Mouse (Mus musculus): ENCODE results near the gene St3gal3.

St3gal3 gene

DNA sequence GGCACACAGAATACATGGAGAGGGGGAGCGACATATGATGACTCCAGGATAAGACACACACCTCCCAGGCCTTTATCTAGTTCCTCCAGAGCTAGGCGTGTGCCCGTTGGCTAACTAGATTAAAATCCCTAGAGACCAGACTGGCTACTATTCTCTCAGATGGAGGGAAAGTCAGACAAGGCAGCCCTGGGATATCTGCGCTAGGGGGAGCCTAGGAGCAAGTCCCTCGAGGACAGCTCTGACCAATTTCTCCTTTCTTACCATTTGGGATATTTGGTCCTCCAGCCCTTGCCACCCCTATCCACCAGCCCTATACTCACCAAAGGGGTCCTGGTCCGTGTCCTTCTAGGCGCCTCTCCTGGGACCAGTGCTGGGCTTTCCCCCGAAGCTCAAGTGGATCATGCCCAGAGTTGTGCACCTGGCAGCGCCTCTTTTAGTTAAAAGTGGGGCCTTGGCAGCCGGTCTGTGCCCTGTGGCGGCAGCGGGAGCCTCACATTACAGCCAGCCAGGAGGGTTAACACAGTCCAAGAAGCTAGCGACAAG lies 205.9 kb downstream of the St3gal3 start:
- peak; percentile 67 for DNase-seq (ENCODE audit: low read depth, low spot score)

DNA sequence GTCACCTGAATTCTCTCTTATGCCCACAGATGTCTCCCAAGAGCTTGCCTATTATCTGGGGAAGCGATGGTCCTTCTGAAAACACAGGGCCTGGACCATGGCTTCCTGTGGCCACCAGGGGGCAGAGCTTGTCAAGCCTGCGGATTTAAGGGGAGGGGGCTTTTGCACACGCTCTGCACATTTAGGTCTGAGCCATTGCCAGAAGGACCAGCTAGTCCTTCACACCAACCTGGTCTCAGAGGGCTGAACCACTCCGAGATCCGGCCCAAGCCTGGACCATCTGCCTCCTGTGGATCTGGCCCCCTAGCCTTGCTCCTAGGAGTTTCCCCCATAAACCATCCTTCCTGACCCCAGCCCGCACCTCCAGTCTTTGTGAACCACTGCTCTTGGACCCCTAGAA lies 206.5 kb downstream of the St3gal3 start:
- DNase-seq (ENCODE audit: low read depth, low spot score): no peak

DNA sequence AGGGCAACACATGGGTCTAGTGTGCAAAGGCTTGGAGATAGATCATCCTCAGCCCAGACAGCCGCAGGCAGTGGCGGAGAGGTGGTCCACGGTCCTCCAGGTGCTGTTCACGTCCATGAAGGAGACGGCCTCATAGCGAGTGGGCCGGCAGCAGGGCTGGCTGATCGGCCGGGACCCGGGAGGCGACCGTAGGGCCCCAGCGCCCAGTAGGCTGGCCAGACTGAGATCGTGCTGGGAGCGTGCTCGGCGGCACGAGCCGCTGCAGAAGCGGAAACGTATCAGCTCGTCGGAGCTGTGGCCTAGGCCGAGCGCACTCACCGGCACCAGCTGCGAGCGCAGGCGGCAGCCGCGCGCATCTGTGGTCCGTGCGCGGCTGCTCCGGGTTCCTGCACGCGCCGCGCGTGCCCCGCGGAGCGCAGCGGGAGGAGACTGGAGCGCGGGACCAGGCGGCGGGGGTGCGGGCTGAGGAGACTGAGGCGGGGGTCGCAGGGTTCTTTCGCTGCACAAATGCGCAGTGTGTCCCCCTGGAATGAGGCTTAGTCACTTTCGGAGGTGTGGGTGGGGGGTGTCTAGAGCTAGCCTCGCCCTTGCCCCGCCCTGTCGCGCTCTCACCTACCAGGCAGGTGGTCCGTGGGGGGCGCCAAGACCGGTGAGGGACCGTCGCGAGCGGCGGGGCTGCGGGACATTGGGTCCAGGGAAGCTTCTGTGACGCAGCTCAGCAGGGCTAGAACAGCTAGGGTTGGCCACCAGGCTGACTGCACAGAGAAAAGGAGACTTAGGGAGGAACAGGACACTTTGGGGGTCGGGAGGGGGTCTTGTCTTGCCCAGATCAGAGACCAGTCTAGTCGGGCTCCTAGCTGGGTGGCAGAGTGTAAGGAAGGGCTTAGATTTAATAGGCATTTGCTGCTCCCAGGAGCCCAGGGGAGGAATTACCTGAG lies 207.9 kb downstream of the St3gal3 start:
- DNase-seq (ENCODE audit: low read depth, low spot score): no peak

DNA sequence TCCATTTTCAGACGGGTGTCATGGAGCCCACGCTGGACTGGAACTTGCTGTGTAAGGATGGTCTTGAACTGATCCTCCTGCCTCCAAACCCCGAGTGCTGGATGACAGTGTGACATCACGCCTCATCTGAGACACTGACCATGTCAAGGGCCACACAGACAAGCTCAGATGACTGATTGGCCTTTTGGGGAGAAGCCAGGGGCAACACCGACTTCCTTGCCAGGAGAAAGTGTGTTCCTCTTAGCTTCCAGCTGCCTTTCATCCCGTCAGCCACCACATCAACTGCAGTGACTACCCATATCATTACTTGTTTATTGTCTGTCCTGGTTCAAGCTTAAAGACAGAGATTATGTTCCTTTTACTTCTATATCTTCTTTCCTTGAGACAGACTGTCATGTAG lies 209.8 kb downstream of the St3gal3 start:
- no peak for DNase-seq (ENCODE audit: low read depth, low spot score)

DNA sequence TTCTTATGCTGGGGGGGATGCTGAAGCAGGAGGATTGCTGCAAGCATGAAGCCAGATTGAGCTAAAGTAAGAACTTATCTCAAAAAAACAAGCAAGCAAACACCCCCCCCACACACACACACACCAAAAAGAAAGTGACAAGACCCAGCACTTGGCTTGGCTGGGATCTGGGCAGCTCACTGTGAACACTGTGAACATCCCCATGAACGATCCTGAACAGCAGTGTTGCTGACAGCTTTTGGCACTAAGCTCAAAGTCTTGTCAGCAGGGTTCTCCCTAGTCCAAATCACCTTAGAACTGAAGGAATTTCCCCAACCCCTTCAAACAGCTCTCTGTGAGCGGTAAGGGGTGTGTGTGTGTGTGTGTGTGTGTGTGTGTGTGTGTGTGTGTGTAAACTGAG lies 211.3 kb downstream of the St3gal3 start:
- DNase-seq (ENCODE audit: low read depth, low spot score): no peak

DNA sequence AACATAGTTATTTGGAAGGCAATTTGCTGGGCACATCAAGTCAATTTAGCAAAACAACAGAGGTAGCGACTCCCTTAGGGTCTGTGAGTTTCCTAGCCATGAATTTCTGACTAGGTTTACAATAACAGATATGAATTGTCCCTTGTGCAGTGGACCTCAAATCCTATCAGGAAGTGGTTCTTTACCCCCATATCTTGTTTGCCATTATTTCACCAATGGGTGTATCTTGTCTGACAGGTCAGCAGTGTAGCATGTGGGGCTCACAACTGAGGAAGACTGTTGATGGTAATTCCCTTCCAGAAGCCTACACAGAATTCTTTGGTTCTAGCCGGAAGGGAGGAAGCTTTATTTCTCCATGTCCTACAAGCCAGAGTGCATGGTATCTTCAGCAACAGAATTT lies 213.4 kb downstream of the St3gal3 start:
- no peak for DNase-seq (ENCODE audit: low read depth, low spot score)

DNA sequence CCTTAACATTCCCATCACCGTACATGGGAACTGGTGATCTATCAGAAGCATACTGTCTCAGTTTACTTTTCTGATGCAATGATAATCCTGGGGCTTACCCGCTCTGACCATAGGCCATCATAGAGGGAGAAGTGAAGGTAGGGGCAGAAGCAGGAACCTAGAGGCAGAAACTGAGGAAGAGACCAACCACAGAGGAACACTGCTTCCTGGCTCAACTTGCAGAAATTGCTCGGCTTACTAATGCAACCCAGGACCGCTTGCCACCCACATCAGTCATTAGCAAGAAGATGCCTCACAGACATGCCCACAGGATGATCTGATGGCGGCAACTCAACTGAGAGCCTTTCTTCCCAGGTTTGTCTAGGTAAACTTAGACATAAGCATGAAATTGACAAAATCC lies 216.0 kb downstream of the St3gal3 start:
- DNase-seq (ENCODE audit: low read depth, low spot score): no peak

DNA sequence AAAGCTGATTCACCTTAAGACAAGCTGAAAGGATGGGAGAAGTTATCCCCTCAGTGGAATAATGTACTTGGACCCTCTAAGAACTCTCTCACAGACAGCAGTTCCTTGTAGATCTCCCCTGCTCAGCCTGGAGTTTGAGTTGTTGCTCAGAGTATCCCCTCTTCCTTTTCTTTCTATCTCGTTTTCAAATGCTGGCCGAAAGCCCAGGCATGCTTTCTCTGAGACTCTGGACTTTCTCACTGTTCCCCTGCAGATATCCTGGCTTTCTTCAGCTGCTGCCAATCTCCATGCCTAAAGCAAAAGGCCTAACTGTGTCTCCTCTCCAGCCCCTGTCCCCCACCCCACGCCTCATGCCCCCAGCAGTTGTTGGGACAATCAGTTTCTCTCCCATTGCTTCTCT lies 216.5 kb downstream of the St3gal3 start:
- DNase-seq (ENCODE audit: low read depth, low spot score): no peak

DNA sequence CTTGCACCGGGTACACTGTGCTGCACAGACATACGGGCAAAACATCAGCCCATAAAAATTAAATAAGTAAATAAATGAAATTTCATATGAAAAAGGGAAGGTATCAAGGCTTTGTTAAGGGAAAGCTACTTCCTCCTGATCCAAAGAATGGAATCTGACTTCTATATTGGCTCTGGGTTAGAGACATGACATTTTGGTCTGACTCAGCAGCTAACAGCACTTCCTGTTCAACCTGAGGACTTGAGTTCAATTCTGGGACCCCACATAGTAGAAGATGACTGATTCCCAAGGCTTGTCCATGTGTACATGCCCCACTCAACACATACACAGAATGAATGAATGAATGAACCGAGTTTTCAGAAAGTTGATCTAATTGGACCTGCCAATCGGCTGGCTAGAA lies 216.9 kb downstream of the St3gal3 start:
- DNase-seq (ENCODE audit: low read depth, low spot score): no peak

DNA sequence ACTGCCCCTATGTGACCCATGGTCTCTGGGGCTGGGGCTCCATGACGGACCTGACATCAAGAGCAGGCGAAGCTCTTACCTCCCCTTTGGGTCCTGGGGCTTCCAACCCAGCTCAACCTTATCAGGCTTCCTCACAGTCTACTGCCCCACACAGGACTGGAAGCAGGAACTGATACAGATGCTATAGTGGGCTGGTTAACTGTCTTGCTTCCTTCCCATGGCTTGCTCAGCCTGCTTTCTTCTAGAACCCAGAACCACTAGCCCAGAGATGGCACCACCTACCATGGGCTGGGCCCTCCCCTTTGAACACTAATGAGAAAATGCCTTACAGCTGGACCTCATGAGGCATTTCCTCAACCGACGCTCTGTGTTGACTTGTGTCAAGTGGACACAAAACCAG lies 217.3 kb downstream of the St3gal3 start:
- no peak for DNase-seq (ENCODE audit: low read depth, low spot score)

DNA sequence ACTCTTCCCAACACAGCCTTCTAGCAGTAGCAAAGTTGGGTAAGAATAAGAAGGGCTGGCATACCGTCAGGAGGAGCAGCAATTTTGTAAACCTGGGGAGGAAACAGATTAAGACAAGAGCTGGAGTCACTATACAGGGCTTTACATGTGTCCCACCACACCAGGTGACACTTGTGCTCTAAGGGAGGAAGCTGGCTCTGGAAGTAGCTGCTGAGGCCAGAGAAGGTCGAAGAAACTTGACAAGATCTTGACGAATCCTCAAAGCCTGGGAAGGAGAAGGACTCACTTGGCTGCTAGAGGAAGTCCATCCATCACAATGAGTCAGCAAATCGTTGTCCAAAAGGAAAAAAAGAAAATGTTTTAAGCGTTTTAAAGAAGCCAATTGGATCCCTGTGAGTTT lies 218.3 kb downstream of the St3gal3 start:
- DNase-seq (ENCODE audit: low read depth, low spot score): peak; percentile 47

DNA sequence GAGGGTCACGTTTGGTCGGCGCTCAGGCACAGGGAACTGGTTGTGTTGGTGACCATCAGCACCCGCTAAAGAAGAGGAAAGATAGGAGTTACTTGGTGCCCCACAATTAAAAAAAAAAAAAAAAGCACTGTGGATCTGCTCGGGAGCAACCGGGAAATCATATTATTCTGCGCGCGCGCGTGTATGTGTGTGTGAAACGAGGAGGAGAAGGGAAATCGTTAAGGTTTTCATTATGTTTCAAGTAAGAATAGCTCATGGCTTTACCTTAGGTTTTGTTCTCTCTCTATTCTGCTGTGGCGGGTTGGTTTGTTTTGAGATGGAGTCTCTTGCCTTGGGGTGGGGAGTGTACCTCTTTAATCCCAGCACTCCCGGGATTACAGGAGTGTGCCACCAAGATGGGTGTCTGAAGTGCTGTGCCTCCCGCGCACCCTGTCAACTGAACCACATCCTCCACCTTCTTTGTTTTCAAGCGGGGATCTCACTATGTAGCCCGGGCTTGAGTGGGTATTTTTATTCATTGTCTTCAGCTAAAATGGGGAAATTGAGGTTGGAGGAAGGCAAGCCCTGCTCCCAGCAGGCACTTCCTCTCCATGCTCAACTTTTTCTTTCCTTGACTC lies 219.1 kb downstream of the St3gal3 start:
- peak; percentile 31 for DNase-seq (ENCODE audit: low read depth, low spot score)

DNA sequence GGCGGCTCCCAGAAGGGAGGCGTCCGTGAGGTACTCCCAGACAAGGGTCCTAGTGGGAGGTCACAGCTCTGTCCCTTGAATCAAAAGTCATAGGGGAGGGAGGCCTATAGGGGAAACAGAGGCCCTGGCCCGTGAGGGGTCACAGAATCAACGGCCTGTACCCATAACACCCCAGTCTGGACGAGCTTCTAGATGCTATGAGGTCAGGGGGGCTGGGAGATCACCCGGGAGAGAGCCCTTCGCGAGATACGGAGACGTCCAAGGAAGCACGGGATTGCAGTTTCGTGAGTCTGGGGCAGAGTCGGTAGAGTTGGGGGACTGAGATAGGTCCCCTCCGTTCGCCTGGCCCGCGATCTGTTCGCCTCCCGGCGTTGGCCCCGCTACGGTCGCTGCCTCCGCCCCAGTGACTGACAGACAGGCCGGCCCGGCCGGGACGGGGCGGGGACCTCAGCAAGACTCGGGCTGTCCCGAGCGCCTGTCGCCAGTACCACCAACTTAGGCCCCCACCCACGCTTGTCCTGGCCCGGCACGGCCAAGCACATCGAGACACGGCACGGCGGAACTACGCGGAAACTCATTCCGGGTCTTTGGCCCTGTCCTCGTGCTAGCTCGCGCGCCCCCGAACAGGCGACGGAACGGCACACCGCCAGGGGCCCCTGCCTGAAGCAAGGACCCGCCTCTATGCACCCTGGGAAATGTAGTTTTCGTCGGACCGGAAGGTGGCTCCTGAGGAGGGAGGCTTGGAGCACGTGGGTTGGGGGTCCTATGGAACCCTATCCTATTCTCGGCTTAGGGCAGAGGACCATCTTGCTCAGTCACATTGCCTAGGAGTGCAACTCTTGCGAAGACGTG lies 219.9 kb downstream of the St3gal3 start, which contains the start of gene Ipo13:
Gene Ipo13 (minus strand): TSS at position 409 of the 852 bp plus-strand sequence.
- peak; percentile 88 for DNase-seq (ENCODE audit: low read depth, low spot score)

DNA sequence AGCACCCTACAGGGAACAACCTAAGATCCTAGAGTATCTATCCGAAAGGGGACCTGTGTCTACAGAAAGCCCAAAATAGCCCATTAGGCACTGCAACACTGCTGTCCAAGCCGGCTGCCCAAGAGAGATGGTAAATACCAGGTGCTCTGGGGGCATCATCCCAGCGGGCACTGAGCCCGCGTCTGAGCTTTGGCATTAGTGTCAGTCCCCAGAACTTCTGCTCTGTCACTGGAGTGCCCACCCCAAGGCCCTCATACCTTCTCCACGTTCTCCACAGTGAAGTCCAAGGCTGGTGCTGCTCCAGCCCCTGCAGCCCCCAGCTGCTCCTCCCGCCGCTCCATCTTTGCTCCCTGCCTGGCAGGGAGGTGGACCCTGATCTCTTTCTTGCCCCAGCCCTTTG lies 220.7 kb downstream of the St3gal3 start:
- DNase-seq (ENCODE audit: low read depth, low spot score): no peak

DNA sequence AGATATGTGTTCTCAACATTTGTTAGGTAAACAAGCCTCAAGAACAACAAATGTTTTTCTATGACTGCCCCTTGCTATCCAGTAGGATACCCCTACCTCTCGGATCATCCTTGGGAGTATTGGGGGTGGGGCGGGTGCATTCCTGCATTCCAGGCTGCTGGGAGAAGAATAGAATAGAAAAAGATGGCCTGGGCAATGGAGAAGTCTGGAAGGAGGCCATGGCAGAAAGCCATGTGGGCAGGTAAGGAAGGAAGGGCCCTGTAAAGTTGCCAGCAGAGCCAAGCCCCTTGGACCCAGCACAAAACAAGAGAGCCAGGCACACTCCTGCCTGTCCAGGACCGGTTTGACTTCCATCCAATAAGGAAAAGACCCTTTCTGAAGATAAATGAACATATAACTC lies 221.3 kb downstream of the St3gal3 start:
- peak; percentile 49 for DNase-seq (ENCODE audit: low read depth, low spot score)

DNA sequence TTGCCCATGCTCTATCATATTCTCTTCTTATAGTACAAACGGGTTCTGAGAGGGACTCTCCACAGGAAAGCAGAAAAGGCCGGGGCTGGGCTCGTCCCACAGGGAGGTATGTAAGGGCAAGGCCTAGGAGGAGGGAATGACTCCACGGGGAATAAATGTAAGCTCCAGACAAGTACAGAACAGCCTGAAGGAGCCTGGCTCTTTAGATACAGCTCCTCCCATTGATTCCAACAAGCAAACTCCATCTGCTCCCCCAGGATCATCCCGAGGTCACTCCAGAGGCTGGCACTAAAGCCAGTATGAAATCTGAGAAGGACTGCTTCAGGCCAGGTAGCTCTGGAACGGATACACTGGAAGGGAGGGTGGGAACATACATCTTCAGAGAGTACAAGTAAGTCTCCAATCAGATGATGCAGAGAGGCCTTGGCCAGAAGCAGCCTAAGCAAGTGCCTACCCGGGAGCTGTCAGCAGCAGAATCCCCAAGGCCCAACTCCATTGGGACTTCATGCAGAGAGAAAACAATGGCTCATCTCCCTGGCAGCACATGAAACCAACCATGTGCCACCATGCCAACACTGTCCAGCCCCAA lies 221.9 kb downstream of the St3gal3 start:
- peak; percentile 70 for DNase-seq (ENCODE audit: low read depth, low spot score)

DNA sequence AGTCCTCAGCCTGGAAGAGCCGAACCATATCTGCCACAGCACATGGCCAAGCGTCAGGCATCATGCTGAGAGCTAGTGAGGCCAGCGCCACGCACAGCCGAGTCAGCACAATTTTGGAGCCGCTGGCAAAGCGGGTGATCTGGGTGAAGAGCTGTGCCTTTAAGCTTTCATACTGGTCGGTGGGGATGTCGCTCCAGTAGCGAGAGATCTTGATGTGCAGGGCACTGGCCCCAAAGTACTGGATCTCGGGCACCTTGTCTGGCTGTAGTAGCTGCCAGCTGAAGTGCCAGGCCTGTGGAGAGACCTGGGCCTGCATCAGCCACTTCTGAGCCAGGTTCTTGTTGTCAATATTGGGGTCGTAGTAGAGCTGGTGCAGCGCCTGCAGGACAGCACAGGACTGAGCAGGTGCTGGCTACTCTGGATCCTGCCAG lies 222.6 kb downstream of the St3gal3 start:
- DNase-seq (ENCODE audit: low read depth, low spot score): no peak

DNA sequence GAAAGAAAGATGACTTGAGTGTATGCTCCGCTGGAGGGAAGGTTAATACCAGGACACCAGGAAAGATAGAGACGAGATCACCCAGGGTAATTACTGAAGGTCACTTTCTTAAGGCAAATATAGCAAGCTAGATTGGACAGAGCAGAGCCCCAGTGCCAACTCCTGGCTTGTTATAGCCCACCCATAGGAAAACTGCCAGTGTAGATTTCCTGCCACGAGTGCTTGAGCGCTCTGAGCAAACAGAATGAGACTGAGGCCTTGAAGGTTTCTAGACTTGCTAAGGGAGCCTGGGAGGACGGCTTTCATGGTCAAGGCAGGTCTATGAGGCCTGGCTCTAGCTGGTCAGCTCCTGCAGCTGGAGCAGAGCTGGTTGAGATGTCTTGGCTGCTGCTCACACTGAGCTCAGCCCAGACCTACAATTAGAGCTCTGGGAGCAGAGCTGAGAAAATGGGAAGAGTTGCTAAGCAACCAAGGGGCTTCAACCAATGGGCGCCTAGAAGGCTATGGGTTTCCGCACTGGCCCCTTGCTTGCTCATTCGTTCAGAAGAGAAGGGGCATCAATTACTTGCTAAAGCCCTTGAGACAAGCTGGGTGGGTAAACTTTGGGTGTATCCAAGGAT lies 225.8 kb downstream of the St3gal3 start:
- no peak for DNase-seq (ENCODE audit: low read depth, low spot score)

DNA sequence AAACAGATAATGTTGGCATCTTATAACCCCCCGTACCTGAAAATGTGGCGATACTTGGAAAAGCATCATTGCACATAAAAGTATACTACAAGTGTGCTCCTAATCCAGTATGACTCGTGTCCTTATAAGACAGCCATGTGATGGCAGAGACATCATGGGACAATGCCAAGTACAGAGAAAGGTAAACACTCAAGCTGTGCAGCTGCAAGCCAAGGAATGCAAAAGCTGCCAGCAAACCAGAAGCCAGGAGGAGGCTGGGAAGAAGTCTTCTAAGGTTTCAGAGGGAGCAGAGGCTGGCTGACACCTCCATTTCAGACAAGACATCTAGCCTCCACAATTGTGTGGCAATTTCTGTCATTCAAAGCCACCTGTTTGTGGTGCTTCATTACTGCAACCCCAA lies 228.5 kb downstream of the St3gal3 start:
- DNase-seq (ENCODE audit: low read depth, low spot score): peak; percentile 79

DNA sequence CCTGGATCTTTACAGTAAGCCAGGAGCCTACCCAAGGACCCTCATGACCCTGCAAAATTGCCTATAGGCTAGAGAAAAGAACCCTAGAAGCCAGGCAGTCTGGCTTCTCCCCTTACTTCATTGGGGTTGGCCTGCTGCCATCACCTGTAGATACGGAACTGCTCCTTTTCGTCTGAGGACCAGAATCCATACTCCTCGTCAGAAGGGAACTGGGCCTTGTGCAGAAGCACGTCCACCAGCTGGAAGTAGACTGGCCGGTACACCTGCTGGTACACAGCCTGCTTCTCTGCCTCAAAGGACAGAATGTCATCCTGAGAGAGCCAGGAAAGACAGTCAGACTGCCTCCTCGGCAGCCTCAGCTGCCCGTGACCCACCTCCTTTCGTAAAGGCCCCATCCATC lies 230.0 kb downstream of the St3gal3 start:
- no peak for DNase-seq (ENCODE audit: low read depth, low spot score)

DNA sequence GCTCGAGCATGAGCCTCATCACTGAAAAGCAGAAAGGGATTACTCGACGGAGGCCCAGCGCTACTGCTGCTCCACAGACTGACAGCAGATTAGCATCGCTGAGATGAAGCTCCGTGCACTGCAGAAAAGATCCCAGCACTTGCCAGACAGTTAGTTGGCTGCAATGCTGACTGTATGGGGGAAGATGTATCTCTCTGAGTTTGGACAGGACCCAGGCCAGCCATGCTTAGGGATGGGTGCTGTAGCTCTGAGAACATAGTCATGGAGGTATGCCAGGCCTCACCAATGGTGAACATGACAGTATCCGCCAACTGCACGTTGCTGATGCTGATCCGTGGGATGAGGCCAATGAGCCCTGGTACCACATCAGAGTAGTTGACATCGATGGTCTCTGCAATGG lies 230.6 kb downstream of the St3gal3 start:
- no peak for DNase-seq (ENCODE audit: low read depth, low spot score)
